Mouse (Mus musculus): ENCODE measurements around the gene Rock2.

DNA sequence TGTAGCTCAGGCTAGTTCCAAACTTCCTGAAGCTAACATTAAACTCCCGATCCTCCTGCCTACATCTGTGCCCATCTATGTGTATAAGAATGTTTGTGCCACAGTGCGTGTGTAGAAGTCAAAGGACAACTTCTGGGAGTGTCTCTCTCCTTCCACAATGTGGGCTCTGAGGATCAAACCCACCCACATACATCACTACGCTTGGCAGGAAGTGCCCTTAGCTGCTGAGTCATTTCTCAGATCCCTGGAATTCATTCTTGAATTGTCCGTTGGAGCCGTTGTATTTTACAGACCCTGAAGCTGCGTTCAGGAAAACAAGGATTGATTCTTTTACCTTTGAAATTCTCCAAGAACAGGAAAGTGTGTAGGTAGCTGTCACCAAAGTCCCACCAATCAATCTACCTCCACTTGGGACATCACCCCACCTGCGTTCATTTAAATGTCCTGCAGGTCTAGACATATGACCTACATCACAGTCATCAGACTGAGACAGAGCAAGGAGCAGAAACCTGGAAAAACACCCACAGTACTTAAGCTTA, 21.7 kb upstream of the Rock2 start:
- TF ChIP-seq CTCF (IDR thresholded peaks at IDR 0.05) (no peak), POLR2A (IDR thresholded peaks at IDR 0.05; ENCODE audit: insufficient read depth, low read depth, low read length) (no peak)
